Mouse (Mus musculus) MEL (cell line): ENCODE data around the gene Grn. TPM values are rescaled to one million over a fixed set of nuclear protein-coding genes. Genes with fewer than 3 reads are reported as not detected.
"Not testable (repeated sequence)": the region's sequence is repeated elsewhere in the genome, so short reads cannot be mapped to it uniquely, and the experiment has no call there.

Experiments
- DNase-seq: peaks from one replicate; pipeline ENCODE4 v3.0.0; 2011; ENCODE audit warnings: low read depth, low spot score
- H3K27ac ChIP-seq: 2 replicates; pipeline ENCODE4 v1.5.1; 2012; ENCODE audit warnings: low read depth, mild to moderate bottlenecking, control low read depth, low read length, moderate library complexity; ENCODE audit not compliant: control insufficient read depth
- H3K27me3 ChIP-seq, 2 experiments: fragments of 150-350 bp in 1 of 2; sonication (generic) in 1 of 2; 2 replicates each; pipeline ENCODE4 v1.6.1; 2012; ENCODE audit warnings: low read length in 2 of 2, mild to moderate bottlenecking in 2 of 2, improper control_type of control experiment in 1 of 2, moderate library complexity in 1 of 2; ENCODE audit not compliant: insufficient read depth in 2 of 2, control insufficient read depth in 1 of 2
- H3K36me3 ChIP-seq, 2 experiments: 2 replicates each; pipeline ENCODE4 v1.6.1; 2012 to 2014; ENCODE audit warnings: low read length in 2 of 2, improper control_type of control experiment in 1 of 2, inconsistent platforms in 1 of 2, mild to moderate bottlenecking in 1 of 2; ENCODE audit not compliant: insufficient read depth in 2 of 2, control insufficient read depth in 1 of 2
- H3K4me1 ChIP-seq, 2 experiments: fragments of 150-350 bp in 1 of 2; sonication (generic) in 1 of 2; 2 replicates each; pipeline ENCODE4 v1.6.1; 2012; ENCODE audit warnings: low read length in 2 of 2, improper control_type of control experiment in 1 of 2, mild to moderate bottlenecking in 1 of 2; ENCODE audit not compliant: insufficient read depth in 2 of 2, control insufficient read depth in 1 of 2
- H3K4me3 ChIP-seq, 2 experiments: fragments of 150-350 bp in 1 of 2; sonication (generic) in 1 of 2; 2 replicates each; pipeline ENCODE4 v1.5.1; 2012; ENCODE audit warnings: low read depth in 2 of 2, low read length in 2 of 2, mild to moderate bottlenecking in 2 of 2, moderate library complexity in 2 of 2, control low read depth in 1 of 2, improper control_type of control experiment in 1 of 2; ENCODE audit not compliant: control insufficient read depth in 1 of 2, insufficient read depth in 1 of 2
- H3K79me2 ChIP-seq: 2 replicates; pipeline ENCODE4 v1.6.1; 2012; ENCODE audit warnings: mild to moderate bottlenecking, low read length, moderate library complexity; ENCODE audit not compliant: control insufficient read depth, poor library complexity, insufficient read depth
- H3K9ac ChIP-seq: 2 replicates; pipeline ENCODE4 v1.6.1; 2012; ENCODE audit warnings: low read depth, mild to moderate bottlenecking, control low read depth, low read length, moderate library complexity; ENCODE audit not compliant: control insufficient read depth, poor library complexity, severe bottlenecking
- H3K9me3 ChIP-seq: fragments of 150-350 bp; sonication (generic); replicated peaks from 2 replicates; pipeline ENCODE4 v1.6.1; 2012; ENCODE audit warnings: mild to moderate bottlenecking, low read length, improper control_type of control experiment, moderate library complexity; ENCODE audit not compliant: insufficient read depth
- BHLHE40 ChIP-seq: IDR thresholded peaks from 2 replicates; pipeline ENCODE4 v1.6.1; 2012; ENCODE audit warnings: low read depth, mild to moderate bottlenecking, inconsistent platforms, low read length, improper control_type of control experiment, borderline replicate concordance
- CHD1 ChIP-seq: IDR thresholded peaks from 2 replicates; pipeline ENCODE4 v1.6.1; 2012; ENCODE audit warnings: low read depth, mild to moderate bottlenecking, inconsistent platforms, low read length, improper control_type of control experiment
- MAFK ChIP-seq: IDR thresholded peaks from 2 replicates; pipeline ENCODE4 v1.6.1; 2011; ENCODE audit warnings: low read depth, mild to moderate bottlenecking, low read length, improper control_type of control experiment, borderline replicate concordance
- MAX ChIP-seq: IDR thresholded peaks from 2 replicates; pipeline ENCODE4 v1.6.1; 2011; ENCODE audit warnings: low read length, improper control_type of control experiment
- MYC ChIP-seq: IDR thresholded peaks from 2 replicates; pipeline ENCODE4 v1.6.1; 2011; ENCODE audit warnings: low read depth, mild to moderate bottlenecking, low read length, improper control_type of control experiment, moderate library complexity
- POLR2A ChIP-seq, 2 experiments: IDR thresholded peaks; 2 replicates each; pipeline ENCODE4 v1.6.1; 2011 to 2012; ENCODE audit warnings: low read length in 2 of 2, mild to moderate bottlenecking in 2 of 2, control low read depth in 1 of 2, improper control_type of control experiment in 1 of 2, low read depth in 1 of 2, moderate library complexity in 1 of 2; ENCODE audit not compliant: control insufficient read depth in 1 of 2, insufficient read depth in 1 of 2, poor library complexity in 1 of 2
- POLR2AphosphoS2 ChIP-seq: IDR thresholded peaks from 2 replicates; pipeline ENCODE4 v1.6.1; 2011; ENCODE audit warnings: low read length, improper control_type of control experiment
- SIN3A ChIP-seq: IDR thresholded peaks from 2 replicates; pipeline ENCODE4 v1.6.1; 2012; ENCODE audit warnings: low read length, improper control_type of control experiment, inconsistent platforms
- SMC3 ChIP-seq: IDR thresholded peaks from 2 replicates; pipeline ENCODE4 v1.6.1; 2011; ENCODE audit warnings: low read depth, low read length, improper control_type of control experiment
- TBP ChIP-seq: IDR thresholded peaks from 2 replicates; pipeline ENCODE4 v1.8.0; 2011; ENCODE audit warnings: low read depth, low read length, improper control_type of control experiment
- TCF12 ChIP-seq: IDR thresholded peaks from 2 replicates; pipeline ENCODE4 v1.6.1; 2014; ENCODE audit warnings: low read depth, mild to moderate bottlenecking, inconsistent platforms, low read length, improper control_type of control experiment, moderate library complexity
- ZC3H11A ChIP-seq: IDR thresholded peaks from 2 replicates; pipeline ENCODE4 v1.6.1; 2012; ENCODE audit warnings: low read depth, mild to moderate bottlenecking, inconsistent platforms, low read length, improper control_type of control experiment
- ZNF384 ChIP-seq: IDR thresholded peaks from 2 replicates; pipeline ENCODE4 v1.6.1; 2012; ENCODE audit warnings: low read depth, mild to moderate bottlenecking, inconsistent platforms, low read length, improper control_type of control experiment
- polyA plus RNA-seq, 2 experiments: library from polyadenylated mRNA; stranded (reverse) in 1 of 2; unstranded in 1 of 2; fragments of >175 nt in 1 of 2; fragments of >200 nt in 1 of 2; gene quantifications; 2 replicates each; pipeline versions ENCODE4 v1.2.1 to v1.2.4; 2012; ENCODE audit warnings: low replicate concordance in 2 of 2, low read depth in 1 of 2; ENCODE audit not compliant: insufficient read length in 2 of 2, insufficient read depth in 1 of 2, missing spikeins in 1 of 2
- total RNA-seq: library from RNA; depleted of rRNA; stranded (reverse); fragments of 300-350 nt; gene quantifications from 2 replicates; pipeline ENCODE4 v1.2.3, GENCODE M21; 2012

Gene Grn
- total and polyA plus RNA-seq, 3 experiments = 14.7 to 42.1 TPM; not detected in 1

GRCm38 (mm10) chr11:102408888-102409794 is 21.0 kb upstream of the Grn start (continued):
- 0 out of 2 replicates have a peak, but pooled peaks have one; percentile 13 for TF ChIP-seq BHLHE40
- no peak for TF ChIP-seq MYC

GRCm38 (mm10) chr11:102409795-102410330 is 20.3 kb upstream of the Grn start:
- Histone ChIP-seq H3K27ac (peak overlapping the region; percentile 91), H3K79me2 (peaks cover 19% of the 10 kb centered on the region), H3K9ac (peak overlapping the region; percentile 75), H3K36me3 (peaks cover 0 to 14% of the 10 kb centered on the region in 2 experiments; a peak in 2 of 4 replicates), H3K9me3 (no peaks in the 10 kb centered on the region), H3K4me3 (no peak overlapping the region), H3K4me1 (peaks cover 11 to 22% of the 10 kb centered on the region in 2 experiments), H3K27me3 (peaks cover 0 to 4% of the 10 kb centered on the region in 2 experiments; a peak in 2 of 4 replicates)
- TF ChIP-seq MAFK = 0 out of 2 replicates have a peak, but pooled peaks have one; percentile 3
- no peak for TF ChIP-seq ZC3H11A
- TF ChIP-seq POLR2AphosphoS2 = no peak
- TF ChIP-seq CHD1 = no peak
- no peak for DNase-seq

- TF ChIP-seq TBP (0 out of 2 replicates have a peak, but pooled peaks have one; percentile 26), ZNF384 (peak; percentile 65; the same call in 1 of the 2 replicates)
- H3K4me1 ChIP-seq = peaks cover 11 to 22% of the 10 kb centered on the region in 2 experiments
- DNase-seq, H3K4me3 ChIP-seq, H3K27me3 ChIP-seq, H3K9ac ChIP-seq, H3K27ac ChIP-seq, H3K9me3 ChIP-seq: not testable (repeated sequence)
- peaks cover 0 to 14% of the 10 kb centered on the region in 2 experiments; a peak in 2 of 4 replicates for H3K36me3 ChIP-seq
- H3K79me2 ChIP-seq = peaks cover 19% of the 10 kb centered on the region
Observed at GRCm38 (mm10) chr11:102410345-102410744, 19.8 kb upstream of the Grn start.

- peaks cover 0 to 12% of the 10 kb centered on the region in 2 experiments; a peak in 2 of 4 replicates for H3K36me3 ChIP-seq
- peaks cover 11 to 20% of the 10 kb centered on the region in 2 experiments for H3K4me1 ChIP-seq
- TF ChIP-seq MAX (no peak), TCF12 (no peak), ZNF384 (no peak), POLR2A (IDR thresholded peaks at IDR 0.05; ENCODE audit: control insufficient read depth in 1 of 2, insufficient read depth in 1 of 2, low read depth in 1 of 2, low read length in 2 of 2, poor library complexity in 1 of 2) (no peak), SMC3 (no peak), SIN3A (no peak)
- no peaks in the 10 kb centered on the region for H3K9me3 ChIP-seq
- H3K27me3 ChIP-seq = peaks cover 0 to 11% of the 10 kb centered on the region in 2 experiments; a peak in 2 of 4 replicates
- no peak for DNase-seq
- H3K4me3 ChIP-seq = no peak overlapping the region
- H3K79me2 ChIP-seq = peaks cover 18% of the 10 kb centered on the region
- H3K9ac ChIP-seq = peak overlapping the region; percentile 52
- H3K27ac ChIP-seq = peak overlapping the region; percentile 38; the same call in 1 of the 2 replicates
Observed at GRCm38 (mm10) chr11:102411061-102411460, 19.1 kb upstream of the Grn start.
